Mouse (Mus musculus) liver, adult 10 weeks (tissue): ENCODE results near the gene Slk. TPM values are rescaled to one million over a fixed set of nuclear protein-coding genes. Genes with fewer than 3 reads are reported as not detected.

ENCODE experiments used
- polyA plus RNA-seq: library from polyadenylated mRNA; stranded (reverse); fragments of 350-450 nt; fragmentation: Illumina TruSeq; extraction: RNeasy Lipid Tissue Mini Kit (QIAGEN cat#74804); gene quantifications from one replicate; pipeline ENCODE4 v1.2.3, GENCODE M21; 2014; ENCODE audit warnings: low read depth, low replicate concordance

The Slk gene
- 26.4 TPM for polyA plus RNA-seq

GRCm38 (mm10) chr19:47579225-47579787 lies at the start of gene Slk:
Slk (plus strand) TSS chr19:47579678.

GRCm38 (mm10) chr19:47537300-47537792 lies 42.1 kb upstream of the Slk start, which contains the start of gene Stn1:
Stn1 (minus strand) TSS chr19:47537507.

GRCm38 (mm10) chr19:47691994-47692393 lies 112.5 kb downstream of the Slk start, which contains the start of gene Col17a1:
Col17a1 (minus strand) TSS chr19:47692094.

Other genes starting within 250 kb of the Slk start
- gene Sh3pxd2a, start 115.3 kb upstream of the Slk start, polyA plus RNA-seq = 4.9 TPM
- 2.4 TPM for gene Stn1, start 42.2 kb upstream of the Slk start, polyA plus RNA-seq
- not detected for gene Col17a1, start 112.4 kb downstream of the Slk start, polyA plus RNA-seq
- 85.1 TPM for gene Sfr1, start 152.0 kb downstream of the Slk start, polyA plus RNA-seq